Mouse (Mus musculus) bone marrow, adult 2 months (tissue): ENCODE measurements at regions not wholly inside any gene's neighbourhood (a gene's known extent, or its start where the extent isn't known, plus 50 kb on each side); places are given as distances from the start of the nearest gene placed in this dataset.

Source experiments
- CTCF ChIP-seq: fragments of 200-500 bp; IDR thresholded peaks from 2 replicates; pipeline ENCODE4 v1.5.1; 2011; ENCODE audit warnings: low read length, control low read depth; ENCODE audit not compliant: control insufficient read depth, insufficient read depth
- POLR2A ChIP-seq: fragments of 200-500 bp; IDR thresholded peaks from 2 replicates; pipeline ENCODE4 v1.6.1; 2011; ENCODE audit warnings: low read depth, mild to moderate bottlenecking, control low read depth, low read length, borderline replicate concordance; ENCODE audit not compliant: control insufficient read depth

DNA sequence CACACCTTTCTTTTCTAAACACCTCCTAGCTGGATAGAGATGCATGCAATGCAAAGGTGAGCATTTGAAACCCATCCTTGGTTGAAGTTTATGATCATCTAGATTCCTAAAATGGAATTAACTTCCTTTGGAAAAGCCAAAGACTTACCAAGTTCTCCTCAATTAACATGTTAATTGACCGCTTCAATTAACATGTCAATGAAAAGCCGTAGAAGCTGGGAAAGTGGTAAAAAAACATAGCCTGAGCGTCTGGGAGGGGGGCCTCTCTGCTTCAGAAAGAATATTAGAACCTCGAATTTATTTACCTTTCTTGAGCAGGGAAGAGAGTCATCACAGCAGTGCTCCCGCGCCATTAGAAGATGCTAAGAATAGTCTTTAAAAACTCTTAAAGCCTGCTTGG, 338.5 kb downstream of the Sox9 start:
- TF ChIP-seq CTCF: no peak
- TF ChIP-seq POLR2A: no peak
